Mouse (Mus musculus) limb, embryonic 10.5 days (tissue): ENCODE results near the gene Tax1bp1. TPM values are rescaled to one million over a fixed set of nuclear protein-coding genes. Genes with fewer than 3 reads are reported as not detected.
A peak's percentile ranks its signal among the peaks of the same experiment; 100 is the strongest.

Experiments
- DNase-seq: peaks from one replicate; pipeline ENCODE4 v3.0.0-alpha.2; 2017; ENCODE audit warnings: low spot score
- H3K27ac ChIP-seq: fragments of 300-500 bp; sonication (generic); 2 replicates; pipeline ENCODE4 v1.5.1; 2016; ENCODE audit warnings: mild to moderate bottlenecking
- H3K27me3 ChIP-seq: fragments of 300-500 bp; sonication (generic); 2 replicates; pipeline ENCODE4 v1.6.1; 2016; ENCODE audit warnings: low read depth, mild to moderate bottlenecking; ENCODE audit not compliant: poor library complexity, severe bottlenecking
- H3K36me3 ChIP-seq: fragments of 300-500 bp; sonication (generic); 2 replicates; pipeline ENCODE4 v1.6.1; 2016; ENCODE audit warnings: mild to moderate bottlenecking, moderate library complexity
- H3K4me1 ChIP-seq: fragments of 300-500 bp; sonication (generic); 2 replicates; pipeline ENCODE4 v1.6.1; 2016
- H3K4me3 ChIP-seq: fragments of 300-500 bp; sonication (generic); 2 replicates; pipeline ENCODE4 v1.5.1; 2016; ENCODE audit warnings: mild to moderate bottlenecking, moderate library complexity
- H3K9me3 ChIP-seq: fragments of 300-500 bp; sonication (generic); replicated peaks from 2 replicates; pipeline ENCODE4 v1.6.1; 2016; ENCODE audit warnings: mild to moderate bottlenecking
- WGBS: fragments of 180-500 bp; shearing (Covaris S2); methylation state at CpG from one replicate; pipeline ENCODE4 v1.1.7; 2016; 5-methylcytosine and 5-hydroxymethylcytosine counted together
- polyA plus RNA-seq: library from polyadenylated mRNA; unstranded; fragments of >200 nt; fragmentation: Nextera tagmentation; extraction: Ambion mirVana; gene quantifications from 2 replicates; pipeline ENCODE4 v1.2.1, GENCODE M21; 2016

Tax1bp1 gene
- polyA plus RNA-seq, 1 experiment from 2014 or later, result 122 TPM

GRCm38 (mm10) chr6:52790316-52790715 is 76.8 kb downstream of the Tax1bp1 start:
- 63% methylated on average over 10 of the region's 10 CpGs for WGBS
- Histone ChIP-seq H3K4me1 (peaks cover 58% of the 10 kb centered on the region), H3K27ac (peak overlapping the region; percentile 32), H3K36me3 (no peaks in the 10 kb centered on the region), H3K4me3 (no peak overlapping the region), H3K9me3 (no peaks in the 10 kb centered on the region), H3K27me3 (peaks cover 30% of the 10 kb centered on the region; the same call in 1 of the 2 replicates)
- no peak for DNase-seq

- H3K27ac ChIP-seq, result peak overlapping the region; percentile 32; the same call in 1 of the 2 replicates
- WGBS, result 84% methylated on average over 4 of the region's 4 CpGs
These were observed 77.3 kb downstream of the Tax1bp1 start for GRCm38 (mm10) chr6:52790781-52791180.

GRCm38 (mm10) chr6:52792455-52792854 is 78.9 kb downstream of the Tax1bp1 start:
- Histone ChIP-seq H3K9me3 (no peaks in the 10 kb centered on the region), H3K36me3 (no peaks in the 10 kb centered on the region), H3K27me3 (peaks cover 17% of the 10 kb centered on the region; the same call in 1 of the 2 replicates), H3K27ac (peak overlapping the region; percentile 39; the same call in 1 of the 2 replicates), H3K4me1 (peaks cover 66% of the 10 kb centered on the region), H3K4me3 (no peak overlapping the region)
- WGBS, result 82% methylated on average over 3 of the region's 3 CpGs
- DNase-seq, result no peak

More at GRCm38 (mm10) chr6:52790781-52791180, 77.3 kb downstream of the Tax1bp1 start:
- Histone ChIP-seq H3K27me3 (peaks cover 25% of the 10 kb centered on the region; the same call in 1 of the 2 replicates), H3K9me3 (no peaks in the 10 kb centered on the region), H3K4me1 (peaks cover 63% of the 10 kb centered on the region), H3K36me3 (no peaks in the 10 kb centered on the region), H3K4me3 (no peak overlapping the region)
- no peak for DNase-seq

GRCm38 (mm10) chr6:52795029-52795841 is 81.7 kb downstream of the Tax1bp1 start:
- H3K27ac ChIP-seq, result peak overlapping the region; percentile 76
- WGBS, result 55% methylated on average over 16 of the region's 16 CpGs
- no peaks in the 10 kb centered on the region for H3K36me3 ChIP-seq
- H3K27me3 ChIP-seq, result peaks cover 10% of the 10 kb centered on the region; the same call in 1 of the 2 replicates
- no peak overlapping the region for H3K4me3 ChIP-seq
- DNase-seq, result no peak
- peaks cover 63% of the 10 kb centered on the region for H3K4me1 ChIP-seq
- H3K9me3 ChIP-seq, result no peaks in the 10 kb centered on the region

GRCm38 (mm10) chr6:52796035-52796598 is 82.6 kb downstream of the Tax1bp1 start:
- 0 out of 2 replicates have a peak, but pooled peaks cover 10% of the 10 kb centered on the region for H3K27me3 ChIP-seq
- DNase-seq, result no peak
- peak overlapping the region; percentile 72 for H3K27ac ChIP-seq
- H3K36me3 ChIP-seq, result no peaks in the 10 kb centered on the region
- H3K9me3 ChIP-seq, result no peaks in the 10 kb centered on the region
- H3K4me3 ChIP-seq, result no peak overlapping the region
- WGBS, result 72% methylated on average over 9 of the region's 9 CpGs
- H3K4me1 ChIP-seq, result peaks cover 57% of the 10 kb centered on the region

- Histone ChIP-seq H3K27ac (peak overlapping the region; percentile 72), H3K27me3 (0 out of 2 replicates have a peak, but pooled peaks cover 10% of the 10 kb centered on the region), H3K4me1 (peaks cover 62% of the 10 kb centered on the region), H3K9me3 (no peaks in the 10 kb centered on the region), H3K36me3 (no peaks in the 10 kb centered on the region), H3K4me3 (no peak overlapping the region)
- 71% methylated on average over 1 of the region's 1 CpGs for WGBS
- DNase-seq, result no peak
These were observed 83.2 kb downstream of the Tax1bp1 start for GRCm38 (mm10) chr6:52796691-52797090.

GRCm38 (mm10) chr6:52797252-52797800 is 83.8 kb downstream of the Tax1bp1 start:
- Histone ChIP-seq H3K27ac (peak overlapping the region; percentile 72), H3K4me3 (no peak overlapping the region), H3K27me3 (0 out of 2 replicates have a peak, but pooled peaks cover 9% of the 10 kb centered on the region), H3K9me3 (no peaks in the 10 kb centered on the region), H3K36me3 (no peaks in the 10 kb centered on the region), H3K4me1 (peaks cover 67% of the 10 kb centered on the region)
- WGBS, result 33% methylated on average over 6 of the region's 6 CpGs
- DNase-seq, result no peak

GRCm38 (mm10) chr6:52802181-52802580 is 88.7 kb downstream of the Tax1bp1 start:
- Histone ChIP-seq H3K27me3 (peaks cover 7% of the 10 kb centered on the region; the same call in 1 of the 2 replicates), H3K36me3 (no peaks in the 10 kb centered on the region), H3K4me3 (no peak overlapping the region), H3K9me3 (no peaks in the 10 kb centered on the region), H3K4me1 (peaks cover 51% of the 10 kb centered on the region), H3K27ac (peak overlapping the region; percentile 63)
- DNase-seq, result no peak
- 34% methylated on average over 9 of the region's 9 CpGs for WGBS

- 92% methylated on average over 3 of the region's 3 CpGs for WGBS
These were observed 91.8 kb downstream of the Tax1bp1 start for GRCm38 (mm10) chr6:52805237-52805856.

More at GRCm38 (mm10) chr6:52805237-52805856, 91.8 kb downstream of the Tax1bp1 start:
- H3K36me3 ChIP-seq, result no peaks in the 10 kb centered on the region
- no peak overlapping the region for H3K4me3 ChIP-seq
- DNase-seq, result no peak
- peak overlapping the region; percentile 3; the same call in 1 of the 2 replicates for H3K27ac ChIP-seq
- H3K4me1 ChIP-seq, result peaks cover 50% of the 10 kb centered on the region
- H3K27me3 ChIP-seq, result peaks cover 11% of the 10 kb centered on the region; the same call in 1 of the 2 replicates
- H3K9me3 ChIP-seq, result no peaks in the 10 kb centered on the region

Other genes starting within 250 kb of the Tax1bp1 start
- 64.2 and 68.7 TPM in 2 replicates for gene Hibadh, start 73.3 kb upstream of the Tax1bp1 start, polyA plus RNA-seq